Mouse (Mus musculus) CH12.LX (cell line): Measurements from ENCODE around the gene Fxyd5. TPM values are rescaled to one million over a fixed set of nuclear protein-coding genes. Genes with fewer than 3 reads are reported as not detected.

ENCODE experiments used
- DNase-seq: peaks from one replicate; pipeline ENCODE4 v3.0.0-alpha.2; 2013; ENCODE audit errors: extremely low read depth
- H3K27ac ChIP-seq: 2 replicates; pipeline ENCODE4 v1.5.1; 2012; ENCODE audit warnings: low read depth, mild to moderate bottlenecking, control low read depth, moderate library complexity; ENCODE audit not compliant: insufficient read depth
- H3K27me3 ChIP-seq: replicated peaks from 2 replicates; pipeline ENCODE3; 2012; ENCODE audit warnings: inconsistent platforms
- H3K36me3 ChIP-seq, 2 experiments: replicated peaks in 1 of 2; 2 replicates each; pipeline versions ENCODE3 to v1.6.1; 2012; ENCODE audit warnings: inconsistent platforms in 1 of 2, low read length in 1 of 2, mild to moderate bottlenecking in 1 of 2, mixed read lengths in 1 of 2, moderate library complexity in 1 of 2; ENCODE audit not compliant: control insufficient read depth in 1 of 2, insufficient read depth in 1 of 2
- H3K4me1 ChIP-seq, 2 experiments: 2 replicates each; pipeline ENCODE4 v1.6.1; 2012; ENCODE audit warnings: inconsistent platforms in 1 of 2, moderate library complexity in 1 of 2; ENCODE audit not compliant: insufficient read depth in 2 of 2, control insufficient read depth in 1 of 2
- H3K4me2 ChIP-seq: 2 replicates; pipeline ENCODE4 v1.6.1; 2012; ENCODE audit warnings: low read depth, mild to moderate bottlenecking, control low read depth; ENCODE audit not compliant: poor library complexity, insufficient read depth, severe bottlenecking
- H3K4me3 ChIP-seq, 3 experiments: fragments of 150-350 bp in 1 of 3; sonication (generic) in 1 of 3; replicated peaks in 1 of 3; 2 replicates each; pipeline versions ENCODE3 to v1.5.1; 2011 to 2012; ENCODE audit warnings: low read depth in 2 of 3, low read length in 2 of 3, mild to moderate bottlenecking in 2 of 3, moderate library complexity in 2 of 3, control low read depth in 1 of 3, improper control_type of control experiment in 1 of 3, inconsistent platforms in 1 of 3, mixed read lengths in 1 of 3; ENCODE audit not compliant: poor library complexity in 1 of 3
- H3K79me2 ChIP-seq: replicated peaks from 2 replicates; pipeline ENCODE4 v1.6.1; 2012; ENCODE audit warnings: mild to moderate bottlenecking, moderate library complexity; ENCODE audit not compliant: control insufficient read depth, poor library complexity, insufficient read depth, severe bottlenecking; ENCODE audit errors: extremely low read depth
- H3K9ac ChIP-seq: 2 replicates; pipeline ENCODE4 v1.6.1; 2012; ENCODE audit warnings: low read depth, mild to moderate bottlenecking, control low read depth, moderate library complexity; ENCODE audit not compliant: insufficient read depth
- H3K9me3 ChIP-seq: replicated peaks from 2 replicates; pipeline ENCODE3; 2012; ENCODE audit warnings: low read length, inconsistent platforms, mixed read lengths
- BHLHE40 ChIP-seq: IDR thresholded peaks from 2 replicates; pipeline ENCODE4 v1.6.1; 2011; ENCODE audit warnings: mild to moderate bottlenecking, low read depth, low read length, improper control_type of control experiment
- CHD1 ChIP-seq: IDR thresholded peaks from 2 replicates; pipeline ENCODE4 v1.6.1; 2012; ENCODE audit warnings: low read depth, low read length, improper control_type of control experiment, inconsistent platforms
- CHD2 ChIP-seq: IDR thresholded peaks from 2 replicates; pipeline ENCODE4 v1.6.1; 2011; ENCODE audit warnings: low read length, improper control_type of control experiment
- CTCF ChIP-seq, 2 experiments: IDR thresholded peaks in 1 of 2; conservative IDR thresholded peaks in 1 of 2; 2 replicates each; pipeline ENCODE4 v1.5.1; 2011 to 2012; ENCODE audit warnings: low read depth in 2 of 2, low read length in 2 of 2, improper control_type of control experiment in 1 of 2, inconsistent platforms in 1 of 2, mild to moderate bottlenecking in 1 of 2, moderate library complexity in 1 of 2
- EP300 ChIP-seq: IDR thresholded peaks from 2 replicates; pipeline ENCODE4 v1.6.1; 2011; ENCODE audit warnings: low read length, improper control_type of control experiment
- ETS1 ChIP-seq: conservative IDR thresholded peaks from 2 replicates; pipeline ENCODE4 v1.6.1; 2012; ENCODE audit warnings: low read depth, mild to moderate bottlenecking, inconsistent platforms, low read length, improper control_type of control experiment, moderate library complexity
- HCFC1 ChIP-seq: IDR thresholded peaks from 2 replicates; pipeline ENCODE4 v1.6.1; 2012; ENCODE audit warnings: low read depth, mild to moderate bottlenecking, inconsistent platforms, low read length, improper control_type of control experiment
- IRF4 ChIP-seq: IDR thresholded peaks from 2 replicates; pipeline ENCODE4 v1.6.1; 2014; ENCODE audit warnings: low read depth, mild to moderate bottlenecking, inconsistent platforms, low read length, improper control_type of control experiment
- JUN ChIP-seq: IDR thresholded peaks from 2 replicates; pipeline ENCODE4 v1.6.1; 2011; ENCODE audit warnings: low read depth, mild to moderate bottlenecking, low read length, improper control_type of control experiment, moderate library complexity; ENCODE audit not compliant: insufficient read depth
- JUND ChIP-seq: conservative IDR thresholded peaks from 2 replicates; pipeline ENCODE4 v1.6.1; 2011; ENCODE audit warnings: low read depth, low read length, improper control_type of control experiment
- KAT2A ChIP-seq: IDR thresholded peaks from 2 replicates; pipeline ENCODE4 v1.6.1; 2012; ENCODE audit warnings: low read length, improper control_type of control experiment, inconsistent platforms; ENCODE audit not compliant: insufficient replicate concordance
- MAFK ChIP-seq: IDR thresholded peaks from 2 replicates; pipeline ENCODE4 v1.6.1; 2011; ENCODE audit warnings: low read length, improper control_type of control experiment; ENCODE audit not compliant: insufficient replicate concordance
- MAX ChIP-seq: IDR thresholded peaks from 2 replicates; pipeline ENCODE4 v1.6.1; 2011; ENCODE audit warnings: low read length, improper control_type of control experiment
- MAZ ChIP-seq: IDR thresholded peaks from 2 replicates; pipeline ENCODE4 v1.6.1; 2012; ENCODE audit warnings: low read depth, mild to moderate bottlenecking, inconsistent platforms, low read length, improper control_type of control experiment, moderate library complexity
- NRF1 ChIP-seq: IDR thresholded peaks from 2 replicates; pipeline ENCODE4 v1.6.1; 2014; ENCODE audit warnings: low read depth, mild to moderate bottlenecking, inconsistent platforms, low read length, improper control_type of control experiment, moderate library complexity
- PAX5 ChIP-seq: IDR thresholded peaks from 2 replicates; pipeline ENCODE4 v1.6.1; 2012; ENCODE audit warnings: low read length, inconsistent platforms, mixed read lengths
- RAD21 ChIP-seq: IDR thresholded peaks from 2 replicates; pipeline ENCODE4 v1.6.1; 2011; ENCODE audit warnings: low read depth, mild to moderate bottlenecking, low read length, improper control_type of control experiment, moderate library complexity
- RCOR1 ChIP-seq: conservative IDR thresholded peaks from 2 replicates; pipeline ENCODE4 v1.6.1; 2012; ENCODE audit warnings: low read depth, mild to moderate bottlenecking, inconsistent platforms, low read length, improper control_type of control experiment
- SIN3A ChIP-seq: IDR thresholded peaks from 2 replicates; pipeline ENCODE4 v1.6.1; 2012; ENCODE audit warnings: low read length, improper control_type of control experiment, inconsistent platforms
- SMC3 ChIP-seq: IDR thresholded peaks from 2 replicates; pipeline ENCODE4 v1.6.1; 2011; ENCODE audit warnings: low read depth, low read length, improper control_type of control experiment
- TCF12 ChIP-seq: IDR thresholded peaks from 2 replicates; pipeline ENCODE4 v1.6.1; 2014; ENCODE audit warnings: low read depth, mild to moderate bottlenecking, inconsistent platforms, low read length, improper control_type of control experiment
- UBTF ChIP-seq: IDR thresholded peaks from 2 replicates; pipeline ENCODE4 v1.6.1; 2012; ENCODE audit warnings: low read depth, mild to moderate bottlenecking, inconsistent platforms, low read length, improper control_type of control experiment, moderate library complexity
- USF1 ChIP-seq: IDR thresholded peaks from 2 replicates; pipeline ENCODE4 v1.6.1; 2014; ENCODE audit warnings: low read depth, mild to moderate bottlenecking, inconsistent platforms, low read length, improper control_type of control experiment
- ZC3H11A ChIP-seq: IDR thresholded peaks from 2 replicates; pipeline ENCODE4 v1.6.1; 2012; ENCODE audit warnings: low read depth, mild to moderate bottlenecking, inconsistent platforms, low read length, improper control_type of control experiment
- ZKSCAN1 ChIP-seq: IDR thresholded peaks from 2 replicates; pipeline ENCODE4 v1.6.1; 2012; ENCODE audit warnings: low read depth, inconsistent platforms, low read length, improper control_type of control experiment, borderline replicate concordance
- ZMIZ1 ChIP-seq: IDR thresholded peaks from 2 replicates; pipeline ENCODE4 v1.6.1; 2012; ENCODE audit warnings: low read depth, mild to moderate bottlenecking, inconsistent platforms, low read length, improper control_type of control experiment
- ZNF384 ChIP-seq: IDR thresholded peaks from 2 replicates; pipeline ENCODE4 v1.6.1; 2012; ENCODE audit warnings: low read depth, low read length, improper control_type of control experiment, inconsistent platforms
- dilution Hi-C: fragments of 300-500 bp; cut with MboI; formaldehyde crosslinking; loops from 2 replicates; pipeline ENCODE4 v1.14.3; 2020; ENCODE audit warnings: low sequenced_read_pairs; ENCODE audit not compliant: extremely low pct_unique_long_range_greater_than_20kb, extremely low pct_ligation_motif_present
- in situ Hi-C: fragments of 300-500 bp; cut with MboI; formaldehyde crosslinking; loops from 3 replicates; pipeline ENCODE4 v1.14.3; 2019; ENCODE audit warnings: low sequenced_read_pairs, low pct_ligation_motif_present, low pct_unique_long_range_greater_than_20kb, mixed read lengths
- polyA plus RNA-seq: library from polyadenylated mRNA; unstranded; fragments of >175 nt; gene quantifications from 2 replicates; pipeline ENCODE4 v1.2.1, GENCODE M21; 2012; ENCODE audit warnings: low read depth; ENCODE audit not compliant: insufficient read length
- total RNA-seq, 2 experiments: library from RNA; depleted of rRNA; stranded (reverse); fragments of 300-350 nt in 1 of 2; fragments of >200 nt in 1 of 2; gene quantifications; 2 replicates each; pipeline ENCODE4 v1.2.3; 2012 to 2014

Gene Fxyd5
- total and polyA plus RNA-seq, 3 experiments, result 43.8 to 124 (median 71.6) TPM

DNA sequence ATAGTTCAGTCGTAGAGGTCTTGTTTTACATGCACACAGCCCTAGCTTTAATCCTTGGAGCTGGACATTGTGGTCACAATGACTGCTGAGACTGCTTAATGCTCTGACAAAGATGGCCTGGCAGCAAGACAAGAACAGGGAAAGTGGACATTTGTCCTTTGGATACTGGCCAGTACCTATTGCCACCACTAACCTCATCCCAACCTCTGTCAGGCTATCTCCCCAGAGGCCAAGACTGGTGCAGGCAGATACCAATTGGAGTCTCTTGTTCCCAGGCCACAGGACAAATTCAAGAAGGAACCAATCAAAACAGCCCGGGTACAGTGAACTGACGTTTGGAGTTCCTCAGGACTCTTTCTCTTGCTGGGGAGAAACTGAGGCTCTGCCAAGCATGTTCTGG is 45.9 kb upstream of the Fxyd5 start:
- dilution Hi-C loops (no loop called here), in situ Hi-C loops (no loop called here)
- no peak overlapping the region for H3K9ac ChIP-seq
- H3K9me3 ChIP-seq, result peaks cover 3% of the 10 kb centered on the region
- no peak overlapping the region for H3K27ac ChIP-seq
- H3K4me1 ChIP-seq, result peaks cover 0 to 10% of the 10 kb centered on the region in 2 experiments; a peak in 2 of 4 replicates
- no peaks in the 10 kb centered on the region for H3K79me2 ChIP-seq
- TF ChIP-seq RCOR1 (no peak), UBTF (no peak), CHD1 (no peak), EP300 (no peak), CHD2 (no peak), TCF12 (no peak), NRF1 (no peak), MAFK (no peak), SIN3A (no peak), JUND (no peak), PAX5 (no peak), ZMIZ1 (no peak), ZKSCAN1 (no peak), ETS1 (no peak), JUN (no peak), CTCF (conservative IDR thresholded peaks at IDR 0.05 in 1 of 2, IDR thresholded peaks at IDR 0.05 in 1 of 2; ENCODE audit: low read depth in 2 of 2, low read length in 2 of 2) (no peak), MAZ (no peak), KAT2A (no peak)
- TF ChIP-seq, all 38 proteins: peak for 0
- no peak overlapping the region for H3K4me2 ChIP-seq
- H3K36me3 ChIP-seq, result no peaks in the 10 kb centered on the region
- DNase-seq, result no peak
- H3K27me3 ChIP-seq, result peaks cover 11% of the 10 kb centered on the region
- H3K4me3 ChIP-seq, result no peak overlapping the region

DNA sequence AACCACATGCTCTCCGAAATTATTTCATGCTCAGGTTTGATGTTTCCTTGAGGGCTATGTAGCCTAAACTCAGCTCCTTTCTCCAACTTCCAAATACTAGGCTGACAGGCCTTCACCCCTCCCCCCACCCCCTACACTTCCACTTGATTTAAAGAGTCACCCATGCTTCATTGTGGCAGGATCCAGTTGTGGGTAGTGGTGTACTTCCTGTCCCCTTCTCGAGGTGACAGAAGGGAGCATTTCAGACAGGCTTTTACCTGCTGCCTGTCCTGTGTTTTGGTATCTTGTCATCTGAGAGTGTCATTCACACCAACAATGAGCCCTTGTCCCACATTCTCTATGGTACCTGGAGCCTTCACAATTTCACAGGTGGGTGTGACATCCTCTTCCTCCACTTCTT is 45.0 kb upstream of the Fxyd5 start:
- Histone ChIP-seq H3K4me3 (no peak overlapping the region), H3K9me3 (peaks cover 3% of the 10 kb centered on the region)
- TF ChIP-seq CHD2, result no peak
- TF ChIP-seq SMC3, result no peak
- TF ChIP-seq MAX, result no peak
- no peak for TF ChIP-seq ZNF384
- no peak for TF ChIP-seq USF1
- no peak for TF ChIP-seq RAD21
- no peak for TF ChIP-seq HCFC1
- no peak for TF ChIP-seq ZKSCAN1
- no peak for TF ChIP-seq ZC3H11A
- TF ChIP-seq IRF4, result no peak
- TF ChIP-seq BHLHE40, result no peak
- TF ChIP-seq, all 38 proteins: peak for 0
- H3K27ac ChIP-seq, result no peak overlapping the region
- no peak overlapping the region for H3K9ac ChIP-seq
- peaks cover 8% of the 10 kb centered on the region for H3K27me3 ChIP-seq
- no peaks in the 10 kb centered on the region for H3K79me2 ChIP-seq
- DNase-seq, result no peak
- no peaks in the 10 kb centered on the region for H3K36me3 ChIP-seq
- no peak overlapping the region for H3K4me2 ChIP-seq
- H3K4me1 ChIP-seq, result peaks cover 0 to 16% of the 10 kb centered on the region in 2 experiments; a peak in 2 of 4 replicates
- in situ Hi-C loops (no loop called here), dilution Hi-C loops (no loop called here)
